Mouse (Mus musculus) erythroblast, embryonic 14.5 days (primary cell): Measurements from ENCODE around the gene Sox5. TPM values are rescaled to one million over a fixed set of nuclear protein-coding genes. Genes with fewer than 3 reads are reported as not detected.

Source experiments
- H3K27me3 ChIP-seq: 2 replicates; pipeline ENCODE4 v1.6.1; 2012; ENCODE audit warnings: inconsistent platforms; ENCODE audit not compliant: control insufficient read depth
- H3K36me3 ChIP-seq: 2 replicates; pipeline ENCODE4 v1.6.1; 2012; ENCODE audit warnings: mild to moderate bottlenecking, inconsistent platforms; ENCODE audit not compliant: control insufficient read depth
- H3K4me1 ChIP-seq: 2 replicates; pipeline ENCODE4 v1.6.1; 2012; ENCODE audit warnings: inconsistent platforms; ENCODE audit not compliant: control insufficient read depth
- H3K4me3 ChIP-seq: replicated peaks from 2 replicates; pipeline ENCODE3; 2012; ENCODE audit warnings: moderate library complexity, mild to moderate bottlenecking, inconsistent platforms
- H3K9me3 ChIP-seq: 2 replicates; pipeline ENCODE4 v1.6.1; 2012; ENCODE audit warnings: low read length, inconsistent platforms, mixed read lengths; ENCODE audit not compliant: control insufficient read depth
- GATA1 ChIP-seq: IDR thresholded peaks from 2 replicates; pipeline ENCODE4 v1.6.1; 2012; ENCODE audit warnings: low read length, inconsistent platforms, mixed read lengths
- TAL1 ChIP-seq: IDR thresholded peaks from 3 replicates; pipeline ENCODE4 v1.6.1; 2012; ENCODE audit warnings: low read length, inconsistent platforms, mixed read lengths
- polyA plus RNA-seq: library from polyadenylated mRNA; stranded (reverse); fragments of >175 nt; gene quantifications from 2 replicates; pipeline ENCODE4 v1.2.3, GENCODE M21; 2012

Sox5 gene
- polyA plus RNA-seq, 1 experiment, result not detected

GRCm38 (mm10) chr6:143857376-143857775, 924.4 kb downstream of the Sox5 start:
- Histone ChIP-seq H3K27me3 (no peaks in the 10 kb centered on the region), H3K4me3 (no peak overlapping the region), H3K9me3 (no peaks in the 10 kb centered on the region), H3K4me1 (no peaks in the 10 kb centered on the region), H3K36me3 (no peaks in the 10 kb centered on the region)
- TF ChIP-seq GATA1 (no peak), TAL1 (no peak)

- no peak for TF ChIP-seq TAL1
- no peak for TF ChIP-seq GATA1
- Histone ChIP-seq H3K36me3 (no peaks in the 10 kb centered on the region), H3K4me1 (no peaks in the 10 kb centered on the region), H3K9me3 (no peaks in the 10 kb centered on the region), H3K27me3 (no peaks in the 10 kb centered on the region), H3K4me3 (no peak overlapping the region)
These were observed 926.4 kb downstream of the Sox5 start for GRCm38 (mm10) chr6:143855421-143855820.

- no peaks in the 10 kb centered on the region for H3K9me3 ChIP-seq
These were observed 927.7 kb downstream of the Sox5 start for GRCm38 (mm10) chr6:143854031-143854430.

GRCm38 (mm10) chr6:143845761-143846160, 936.0 kb downstream of the Sox5 start:
- Histone ChIP-seq H3K9me3 (no peaks in the 10 kb centered on the region), H3K27me3 (no peaks in the 10 kb centered on the region), H3K36me3 (no peaks in the 10 kb centered on the region), H3K4me3 (no peak overlapping the region), H3K4me1 (peaks cover 17% of the 10 kb centered on the region)
- TF ChIP-seq GATA1 (no peak), TAL1 (no peak)

More at GRCm38 (mm10) chr6:143854031-143854430, 927.7 kb downstream of the Sox5 start:
- Histone ChIP-seq H3K27me3 (no peaks in the 10 kb centered on the region), H3K4me1 (no peaks in the 10 kb centered on the region), H3K36me3 (no peaks in the 10 kb centered on the region), H3K4me3 (no peak overlapping the region)
- TF ChIP-seq GATA1, result no peak
- TF ChIP-seq TAL1, result no peak

GRCm38 (mm10) chr6:143844701-143844970, 937.1 kb downstream of the Sox5 start:
- Histone ChIP-seq H3K36me3 (no peaks in the 10 kb centered on the region), H3K27me3 (no peaks in the 10 kb centered on the region), H3K9me3 (no peaks in the 10 kb centered on the region), H3K4me1 (peaks cover 17% of the 10 kb centered on the region), H3K4me3 (no peak overlapping the region)
- TF ChIP-seq TAL1, result no peak
- TF ChIP-seq GATA1, result no peak

DNA sequence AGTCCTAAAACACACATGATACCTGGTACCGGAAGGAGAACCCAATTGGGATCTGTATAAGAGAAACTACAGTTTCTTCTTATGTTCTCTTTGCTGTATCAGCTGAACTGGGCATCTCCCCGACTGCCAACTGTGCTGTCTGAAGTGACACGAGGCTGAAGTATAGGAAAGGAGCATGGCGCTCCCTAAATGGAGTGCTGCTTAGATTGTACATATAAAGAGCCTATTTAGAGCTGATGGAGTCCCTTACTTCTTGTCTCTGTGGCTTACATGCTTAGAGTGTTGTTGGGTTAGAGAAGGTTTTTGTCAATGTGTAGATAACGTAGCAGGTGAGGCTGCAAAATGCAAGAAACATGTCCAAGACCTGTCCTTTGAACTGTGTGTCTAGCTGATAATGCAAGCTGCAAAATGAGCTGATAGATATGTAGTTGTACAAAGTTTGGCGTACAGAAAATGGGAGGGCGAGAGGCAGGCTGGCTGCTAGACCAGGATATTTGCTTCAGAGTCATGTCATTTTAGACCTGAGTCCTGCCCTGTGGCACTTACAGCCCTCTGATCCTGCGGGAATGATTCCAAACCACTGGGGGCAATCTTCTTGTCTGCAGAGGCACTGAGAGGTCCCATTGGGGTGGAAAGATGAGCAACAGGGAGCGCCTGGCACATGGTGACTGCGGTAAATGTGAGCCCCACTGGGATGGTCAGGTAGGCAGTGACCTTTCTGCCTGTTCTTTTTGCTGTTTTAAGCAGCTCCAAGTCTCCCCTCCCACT, 937.7 kb downstream of the Sox5 start:
- TF ChIP-seq GATA1 (no peak), TAL1 (no peak)
- no peaks in the 10 kb centered on the region for H3K27me3 ChIP-seq
- H3K9me3 ChIP-seq, result no peaks in the 10 kb centered on the region

GRCm38 (mm10) chr6:143841954-143842353, 939.8 kb downstream of the Sox5 start:
- TF ChIP-seq TAL1, result no peak
- no peak for TF ChIP-seq GATA1
- Histone ChIP-seq H3K4me1 (peaks cover 17% of the 10 kb centered on the region), H3K36me3 (no peaks in the 10 kb centered on the region)

More for the DNA sequence above, 937.7 kb downstream of the Sox5 start:
- Histone ChIP-seq H3K4me1 (peaks cover 17% of the 10 kb centered on the region), H3K4me3 (no peak overlapping the region), H3K36me3 (no peaks in the 10 kb centered on the region)

GRCm38 (mm10) chr6:143841109-143841638, 940.6 kb downstream of the Sox5 start:
- H3K9me3 ChIP-seq, result no peaks in the 10 kb centered on the region
- H3K27me3 ChIP-seq, result no peaks in the 10 kb centered on the region
- H3K4me3 ChIP-seq, result no peak overlapping the region
- H3K4me1 ChIP-seq, result peaks cover 17% of the 10 kb centered on the region
- TF ChIP-seq GATA1 (no peak), TAL1 (no peak)
- no peaks in the 10 kb centered on the region for H3K36me3 ChIP-seq

More at GRCm38 (mm10) chr6:143841954-143842353, 939.8 kb downstream of the Sox5 start:
- H3K4me3 ChIP-seq, result no peak overlapping the region
- no peaks in the 10 kb centered on the region for H3K27me3 ChIP-seq
- no peaks in the 10 kb centered on the region for H3K9me3 ChIP-seq

GRCm38 (mm10) chr6:143838384-143839076, 943.2 kb downstream of the Sox5 start:
- Histone ChIP-seq H3K27me3 (no peaks in the 10 kb centered on the region), H3K4me1 (peaks cover 9% of the 10 kb centered on the region), H3K4me3 (no peak overlapping the region), H3K9me3 (no peaks in the 10 kb centered on the region), H3K36me3 (no peaks in the 10 kb centered on the region)
- TF ChIP-seq GATA1 (no peak), TAL1 (no peak)
